Mouse (Mus musculus): Measurements from ENCODE around the gene Ebf1.

Gene Ebf1

DNA sequence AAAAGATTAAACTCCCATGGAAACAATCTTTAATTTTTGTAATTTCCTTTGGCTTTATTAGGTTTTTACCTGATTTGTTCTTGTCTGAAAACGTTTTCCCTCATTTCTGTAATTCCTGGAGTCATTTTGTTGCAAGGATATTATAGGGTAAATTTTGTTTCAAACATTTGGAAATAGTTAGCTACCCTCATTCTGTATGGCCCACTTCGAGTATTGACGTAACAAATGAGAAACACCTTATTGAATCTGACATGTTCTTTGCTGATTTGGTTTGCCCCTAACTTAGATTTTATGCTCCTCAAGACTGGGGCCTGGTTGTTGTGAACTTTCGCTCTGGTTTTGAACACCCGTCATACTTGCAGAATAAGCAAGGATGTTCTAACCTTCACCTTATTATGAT, 120.9 kb downstream of the Ebf1 start:
- no peak for DNase-seq (ENCODE audit: low spot score in 2 of 2)

DNA sequence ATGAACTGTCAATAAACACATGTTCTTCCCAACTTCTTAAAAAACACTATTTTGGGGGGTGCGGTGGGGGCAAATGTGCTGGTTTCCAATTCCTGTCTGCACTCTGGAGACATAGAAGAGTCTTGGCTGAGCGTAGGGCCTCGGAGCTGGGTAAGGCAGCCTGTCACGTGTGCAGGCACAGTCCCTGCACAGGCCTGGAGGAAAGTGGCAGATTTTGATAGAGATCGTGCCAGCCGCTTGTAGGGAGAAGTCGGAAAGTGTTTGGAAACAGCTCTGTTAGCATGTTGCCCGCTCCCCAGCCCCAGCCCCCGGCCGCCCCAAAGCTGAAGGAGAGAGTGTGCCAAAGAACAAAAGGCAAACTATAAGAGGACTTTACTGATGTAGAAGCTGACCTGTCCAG, 121.7 kb downstream of the Ebf1 start:
- DNase-seq (ENCODE audit: low spot score in 2 of 2) = no peak

DNA sequence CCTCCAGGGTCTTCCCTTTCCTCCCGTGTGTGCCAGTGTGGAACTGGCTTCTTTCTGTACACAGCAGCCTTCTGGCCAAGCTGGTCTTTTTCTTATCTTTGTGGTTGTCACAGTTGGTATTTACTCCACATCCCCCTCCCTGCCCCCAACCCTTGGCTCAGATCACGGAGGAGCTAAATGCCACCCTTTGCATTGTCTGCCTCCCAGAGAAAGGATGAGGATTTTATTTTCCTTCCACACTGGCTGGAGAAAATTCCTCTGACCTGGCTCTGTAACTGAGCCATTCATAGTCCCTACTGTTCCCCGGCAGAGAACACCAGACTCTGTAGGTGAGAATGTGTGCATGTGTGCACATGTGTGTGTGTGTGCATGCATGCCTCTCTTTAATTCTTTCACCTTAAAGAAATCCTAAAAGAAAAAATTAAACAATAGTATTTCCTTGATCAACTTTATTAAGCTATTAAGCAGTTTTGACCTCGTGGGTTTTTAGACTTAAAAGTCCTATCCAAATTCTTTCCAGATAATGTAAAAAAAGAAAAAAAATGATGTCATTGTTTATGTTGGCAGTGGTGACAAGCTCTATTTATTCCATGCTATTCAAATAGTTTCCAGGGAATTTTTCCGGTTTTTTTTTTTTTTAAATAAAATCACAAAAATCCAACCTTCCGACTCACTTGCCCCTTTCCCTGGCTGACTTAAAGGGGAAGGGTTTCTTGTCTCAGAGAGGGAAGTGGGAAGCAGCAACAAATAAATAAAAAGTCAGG, 123.3 kb downstream of the Ebf1 start:
- DNase-seq (ENCODE audit: low spot score in 2 of 2) = no peak

GRCm38 (mm10) chr11:44741042-44741491, 124.0 kb downstream of the Ebf1 start:
- DNase-seq (ENCODE audit: low spot score in 2 of 2) = no peak

DNA sequence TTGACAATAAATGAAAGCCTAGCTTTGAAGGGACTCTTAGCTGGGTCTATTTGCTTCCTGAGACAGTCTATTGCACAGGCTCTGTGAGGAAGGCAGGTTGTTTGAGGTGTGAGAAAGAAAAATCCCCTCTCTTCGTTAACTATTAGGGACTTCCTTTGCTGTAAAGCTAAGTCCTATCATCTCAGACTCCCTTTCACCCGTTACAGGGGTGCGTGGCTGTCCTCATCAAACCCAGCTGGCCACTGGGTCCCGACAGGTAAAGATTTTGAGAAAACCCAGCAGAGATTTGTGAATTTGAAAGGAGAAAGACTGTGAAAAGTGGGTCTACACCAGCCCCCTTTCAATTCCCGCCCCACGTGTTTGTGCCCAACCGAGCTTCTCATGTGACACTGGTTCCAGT, 127.3 kb downstream of the Ebf1 start:
- peak in 1 of 2 experiments; percentile 47 for DNase-seq (ENCODE audit: low spot score in 2 of 2)

- no peak for DNase-seq (ENCODE audit: low spot score in 2 of 2)
These were observed 128.8 kb downstream of the Ebf1 start for GRCm38 (mm10) chr11:44745946-44746345.

- DNase-seq (ENCODE audit: low spot score in 2 of 2) = no peak
These were observed 129.6 kb downstream of the Ebf1 start for GRCm38 (mm10) chr11:44746731-44747130.

- no peak for DNase-seq (ENCODE audit: low spot score in 2 of 2)
These were observed 132.2 kb downstream of the Ebf1 start for GRCm38 (mm10) chr11:44749309-44749708.

GRCm38 (mm10) chr11:44754336-44754735, 137.2 kb downstream of the Ebf1 start:
- no peak for DNase-seq (ENCODE audit: low spot score in 2 of 2)

DNA sequence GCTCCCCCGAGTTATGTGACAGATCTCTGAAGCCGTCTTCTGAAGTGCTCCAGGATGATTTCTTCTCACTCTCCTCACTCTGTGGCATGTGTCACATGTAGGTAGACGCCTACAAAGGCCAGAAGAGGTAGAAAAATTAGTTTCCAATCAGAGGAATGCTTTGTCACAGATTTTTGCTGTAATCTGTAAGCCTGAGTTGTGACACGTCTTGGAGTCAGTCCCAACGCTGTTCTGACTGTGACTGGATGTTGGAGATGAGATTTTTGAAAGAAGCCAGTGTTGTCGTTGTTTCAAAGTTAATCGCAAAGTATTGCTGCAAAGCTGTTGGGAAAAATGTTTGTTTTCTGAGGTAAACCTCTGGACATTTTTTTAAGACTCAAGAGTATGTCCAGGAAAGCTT, 139.2 kb downstream of the Ebf1 start:
- DNase-seq (ENCODE audit: low spot score in 2 of 2) = no peak

- DNase-seq (ENCODE audit: low spot score in 2 of 2) = no peak
These were observed 141.7 kb downstream of the Ebf1 start for GRCm38 (mm10) chr11:44758857-44759256.

GRCm38 (mm10) chr11:44761128-44761996, 144.2 kb downstream of the Ebf1 start:
- DNase-seq (ENCODE audit: low spot score in 2 of 2) = peak in 1 of 2 experiments; percentile 5

DNA sequence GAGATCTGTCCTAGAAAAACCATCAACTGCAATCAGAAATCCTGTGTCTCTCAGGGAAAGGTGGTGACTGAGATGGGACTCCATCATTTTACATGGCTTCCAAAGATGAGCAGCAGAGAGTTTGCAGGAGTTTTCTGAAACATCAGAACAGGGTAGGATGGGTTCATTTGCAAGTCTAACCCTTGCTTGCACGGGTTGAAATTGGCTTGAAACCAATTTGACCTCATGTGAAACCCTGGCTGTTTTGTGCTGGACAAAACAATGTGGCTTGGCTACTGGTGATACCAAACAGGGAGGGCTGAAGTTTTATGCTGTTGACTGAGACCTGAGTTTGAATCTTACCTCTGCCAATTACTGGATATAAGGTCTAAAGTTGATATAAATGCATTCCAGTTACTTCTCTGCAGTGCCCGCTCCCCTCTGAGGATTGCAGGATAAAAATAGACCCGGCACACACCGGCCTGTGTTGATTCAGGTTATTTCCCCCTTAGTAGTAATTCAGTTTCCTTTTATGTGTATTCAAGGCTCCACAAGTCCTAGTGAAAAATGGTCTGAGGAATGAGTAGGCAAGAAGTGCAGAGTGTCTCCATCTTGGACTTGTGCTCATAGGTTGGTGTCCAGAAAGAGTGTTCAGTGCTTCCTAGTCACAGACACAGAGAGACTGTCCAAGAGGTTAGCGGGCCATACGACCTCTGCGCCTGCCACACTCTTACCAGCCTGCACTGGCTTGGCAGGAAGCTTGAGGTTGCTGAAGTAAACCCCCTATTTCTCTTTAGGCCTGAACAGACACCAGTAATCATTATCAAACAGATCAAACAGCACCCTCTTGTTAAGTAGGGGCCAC, 147.1 kb downstream of the Ebf1 start:
- peak in 1 of 2 experiments; percentile 52 for DNase-seq (ENCODE audit: low spot score in 2 of 2)

GRCm38 (mm10) chr11:44764988-44765387, 147.9 kb downstream of the Ebf1 start:
- peak in 1 of 2 experiments; percentile 63 for DNase-seq (ENCODE audit: low spot score in 2 of 2)

DNA sequence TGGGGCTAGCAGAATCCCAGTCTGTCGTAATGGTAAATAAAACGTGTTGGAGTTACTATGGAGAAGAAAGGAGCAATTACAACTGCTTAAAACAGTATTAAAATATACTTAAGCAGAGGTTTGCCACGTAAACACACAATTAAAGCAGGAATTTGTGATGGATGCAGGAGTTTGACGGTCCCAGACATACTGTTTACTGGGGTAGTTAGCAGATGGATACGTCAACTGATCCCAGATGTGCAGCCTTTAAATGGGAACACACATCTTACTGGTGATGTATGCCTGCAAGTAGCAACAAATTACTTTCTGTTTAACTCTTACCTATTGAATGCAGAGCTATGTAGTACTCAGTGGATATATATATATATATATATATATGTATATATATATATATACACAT, 149.1 kb downstream of the Ebf1 start:
- DNase-seq (ENCODE audit: low spot score in 2 of 2) = no peak

DNA sequence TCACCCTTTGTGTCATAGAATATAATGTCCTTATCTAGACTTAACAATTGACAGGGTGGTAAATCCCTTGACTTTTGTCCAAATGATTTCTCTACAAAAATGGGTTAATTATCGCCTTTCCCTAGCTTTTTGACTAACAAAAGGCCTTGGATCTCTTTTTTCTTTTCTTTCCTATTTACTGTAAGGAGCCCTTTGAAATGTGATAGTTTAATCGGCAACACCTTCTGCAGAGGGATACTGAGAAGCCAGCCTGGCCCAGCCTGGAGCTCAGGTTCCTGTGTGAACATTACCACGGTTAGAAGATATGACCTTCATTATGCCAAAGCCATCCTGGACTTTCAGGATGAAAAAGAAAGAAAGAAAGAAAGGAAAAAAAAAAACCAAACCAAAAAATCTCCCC, 150.2 kb downstream of the Ebf1 start:
- no peak for DNase-seq (ENCODE audit: low spot score in 2 of 2)

DNA sequence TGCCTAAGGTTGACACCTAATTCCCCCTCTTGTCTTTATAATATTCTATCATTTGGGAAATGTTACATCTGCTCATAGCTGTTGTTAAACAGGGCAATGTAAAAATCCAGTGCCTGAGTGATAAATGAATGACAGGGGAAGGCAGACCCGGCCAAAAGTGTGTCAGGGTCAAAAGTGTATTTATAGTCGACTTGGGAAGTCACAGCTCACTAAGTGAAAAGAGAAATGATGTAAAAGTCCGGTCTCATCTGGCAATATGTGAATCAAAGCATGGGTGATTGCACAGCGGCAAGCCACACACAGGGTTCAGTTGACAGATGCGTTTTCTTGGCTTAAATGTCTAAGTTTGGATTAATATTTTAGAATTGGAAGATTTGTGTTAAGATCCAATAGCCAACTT, 151.2 kb downstream of the Ebf1 start:
- DNase-seq (ENCODE audit: low spot score in 2 of 2) = no peak

DNA sequence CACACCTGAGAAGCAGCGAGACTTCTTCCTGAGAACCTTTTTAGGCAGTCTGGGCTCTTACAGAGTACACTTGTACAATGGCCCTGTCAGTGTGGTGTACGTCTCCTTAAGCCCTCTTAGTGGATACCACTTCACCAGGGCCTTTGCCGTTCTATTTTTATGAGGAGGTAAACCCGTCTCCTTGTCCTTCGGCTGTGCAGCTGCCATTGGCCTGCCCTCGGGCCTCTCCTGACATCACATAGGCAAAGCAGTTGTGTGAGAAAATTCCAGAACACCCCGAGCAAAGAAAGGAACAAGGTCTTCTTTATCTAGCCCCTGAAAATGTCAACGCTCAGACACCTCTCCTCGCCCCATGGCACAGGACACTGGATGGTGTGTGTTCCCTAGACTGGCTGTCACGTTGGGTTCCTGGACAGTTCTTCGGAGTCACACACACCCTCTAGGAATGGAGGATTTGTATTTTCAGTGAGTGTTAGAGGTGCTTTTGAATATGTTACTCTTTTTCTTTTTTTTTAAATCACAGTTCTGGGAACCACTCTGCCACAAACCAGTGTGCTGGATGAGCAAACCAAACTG, 154.0 kb downstream of the Ebf1 start:
- no peak for DNase-seq (ENCODE audit: low spot score in 2 of 2)

GRCm38 (mm10) chr11:44774411-44774810, 157.3 kb downstream of the Ebf1 start:
- DNase-seq (ENCODE audit: low spot score in 2 of 2) = no peak

GRCm38 (mm10) chr11:44775549-44775948, 158.4 kb downstream of the Ebf1 start:
- no peak for DNase-seq (ENCODE audit: low spot score in 2 of 2)

- no peak for DNase-seq (ENCODE audit: low spot score in 2 of 2)
These were observed 159.4 kb downstream of the Ebf1 start for GRCm38 (mm10) chr11:44776556-44776955.

Data from natural killer cell, adult 2 months (primary cell).